Mouse (Mus musculus): ENCODE measurements around the gene Acox2.
"Not testable (repeated sequence)": the region's sequence is repeated elsewhere in the genome, so short reads cannot be mapped to it uniquely, and the experiment has no call there.

Acox2 gene

GRCm38 (mm10) chr14:8259166-8259565 is at the start of gene Acox2:
Gene Acox2 (minus strand): TSS chr14:8259353.
- DNase-seq (ENCODE audit: low read depth) = no peak

GRCm38 (mm10) chr14:8308650-8309049 is 49.5 kb upstream of the Acox2 start:
- no peak for DNase-seq (ENCODE audit: low read depth)

- no peak for DNase-seq (ENCODE audit: low read depth)
Measured at GRCm38 (mm10) chr14:8306884-8307283, 47.7 kb upstream of the Acox2 start.

GRCm38 (mm10) chr14:8305014-8305413 is 45.9 kb upstream of the Acox2 start:
- DNase-seq (ENCODE audit: low read depth) = no peak

- DNase-seq (ENCODE audit: low read depth) = no peak
Measured at GRCm38 (mm10) chr14:8304082-8304481, 44.9 kb upstream of the Acox2 start.

- DNase-seq (ENCODE audit: low read depth) = no peak
Measured at GRCm38 (mm10) chr14:8302687-8303086, 43.5 kb upstream of the Acox2 start.

GRCm38 (mm10) chr14:8300281-8300680 is 41.1 kb upstream of the Acox2 start:
- DNase-seq (ENCODE audit: low read depth) = peak; percentile 25

GRCm38 (mm10) chr14:8297889-8298293 is 38.7 kb upstream of the Acox2 start:
- no peak for DNase-seq (ENCODE audit: low read depth)

GRCm38 (mm10) chr14:8294257-8294656 is 35.1 kb upstream of the Acox2 start:
- DNase-seq (ENCODE audit: low read depth) = no peak

GRCm38 (mm10) chr14:8286595-8286994 is 27.4 kb upstream of the Acox2 start:
- peak; percentile 29 for DNase-seq (ENCODE audit: low read depth)

- DNase-seq (ENCODE audit: low read depth) = no peak
Measured at GRCm38 (mm10) chr14:8283784-8284183, 24.6 kb upstream of the Acox2 start.

GRCm38 (mm10) chr14:8271281-8271680 is 12.1 kb upstream of the Acox2 start:
- DNase-seq (ENCODE audit: low read depth) = not testable (repeated sequence)

GRCm38 (mm10) chr14:8264378-8264777 is 5.2 kb upstream of the Acox2 start:
- DNase-seq (ENCODE audit: low read depth) = no peak

GRCm38 (mm10) chr14:8262242-8262641 is 3.1 kb upstream of the Acox2 start:
- no peak for DNase-seq (ENCODE audit: low read depth)

- no peak for DNase-seq (ENCODE audit: low read depth)
Measured at GRCm38 (mm10) chr14:8260214-8260613, 1.1 kb upstream of the Acox2 start.

- no peak for DNase-seq (ENCODE audit: low read depth)
Measured at GRCm38 (mm10) chr14:8258752-8259151, 401 bp downstream of the Acox2 start.

- DNase-seq (ENCODE audit: low read depth) = no peak
Measured at GRCm38 (mm10) chr14:8258335-8258627, 872 bp downstream of the Acox2 start.

GRCm38 (mm10) chr14:8257521-8258334 is 1.4 kb downstream of the Acox2 start:
- DNase-seq (ENCODE audit: low read depth) = no peak

GRCm38 (mm10) chr14:8256881-8257280 is 2.3 kb downstream of the Acox2 start:
- no peak for DNase-seq (ENCODE audit: low read depth)

GRCm38 (mm10) chr14:8256072-8256471 is 3.1 kb downstream of the Acox2 start:
- DNase-seq (ENCODE audit: low read depth) = no peak

GRCm38 (mm10) chr14:8255076-8255729 is 4.0 kb downstream of the Acox2 start:
- peak; percentile 27 for DNase-seq (ENCODE audit: low read depth)

GRCm38 (mm10) chr14:8251330-8251885 is 7.7 kb downstream of the Acox2 start:
- DNase-seq (ENCODE audit: low read depth) = no peak

- DNase-seq (ENCODE audit: low read depth) = no peak
Measured at GRCm38 (mm10) chr14:8250141-8250871, 8.8 kb downstream of the Acox2 start.

Data from c-Kit-positive CD71-positive TER-119-negative erythroid progenitor cells, embryonic 14.5 days (primary cell).